Mouse (Mus musculus): Measurements from ENCODE around the gene Dhx8. TPM values are rescaled to one million over a fixed set of nuclear protein-coding genes. Genes with fewer than 3 reads are reported as not detected.

Gene Dhx8
- 10 to 100 TPM; 40.8 to 42.2 TPM for total RNA-seq (2023)

DNA sequence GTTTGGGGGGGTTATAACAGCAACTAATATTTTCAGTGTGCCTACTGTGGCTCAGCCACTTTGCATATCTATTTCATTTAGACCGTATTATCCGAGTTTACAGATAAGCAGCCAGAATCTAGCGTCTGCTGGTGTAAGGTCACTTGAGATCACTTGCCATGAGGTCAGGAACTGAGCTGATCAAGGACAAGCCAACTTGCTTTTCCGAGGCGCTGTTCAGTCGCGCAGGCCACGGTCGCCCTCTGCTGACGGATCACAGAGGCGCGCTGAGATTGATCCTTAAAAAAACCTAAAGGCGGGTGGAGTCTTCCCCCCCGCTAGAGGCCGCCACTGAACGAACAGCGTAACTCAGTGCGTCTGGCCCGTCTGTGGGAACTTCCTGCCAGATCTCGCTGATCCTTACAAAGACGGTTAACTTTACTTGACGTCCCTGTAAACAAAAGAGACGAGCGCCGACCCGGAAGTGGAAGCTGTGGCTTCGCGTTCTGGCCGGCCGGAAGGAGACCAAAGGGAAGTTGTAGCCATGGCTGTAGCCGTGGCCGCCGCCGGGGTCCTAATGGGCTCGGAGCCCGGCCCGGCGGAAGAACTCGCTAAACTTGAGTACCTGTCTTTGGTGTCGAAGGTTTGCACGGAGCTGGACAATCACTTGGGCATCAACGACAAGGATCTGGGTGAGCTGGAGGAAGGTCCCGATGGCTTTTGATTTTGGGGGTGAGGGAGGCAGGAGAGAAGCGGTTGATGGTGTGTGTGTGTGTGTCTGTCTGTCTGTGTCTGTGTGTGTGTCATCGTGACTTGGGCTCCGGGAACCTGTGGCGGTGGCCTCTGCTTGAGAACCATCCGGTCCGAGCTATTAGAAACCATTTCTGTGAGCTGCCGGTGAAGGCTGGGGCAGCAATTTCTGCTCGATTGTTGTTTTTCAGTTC is at the start of gene Dhx8:
Gene Dhx8, plus strand, starts transcription at position 402 of the 923 bp plus-strand sequence.

DNA sequence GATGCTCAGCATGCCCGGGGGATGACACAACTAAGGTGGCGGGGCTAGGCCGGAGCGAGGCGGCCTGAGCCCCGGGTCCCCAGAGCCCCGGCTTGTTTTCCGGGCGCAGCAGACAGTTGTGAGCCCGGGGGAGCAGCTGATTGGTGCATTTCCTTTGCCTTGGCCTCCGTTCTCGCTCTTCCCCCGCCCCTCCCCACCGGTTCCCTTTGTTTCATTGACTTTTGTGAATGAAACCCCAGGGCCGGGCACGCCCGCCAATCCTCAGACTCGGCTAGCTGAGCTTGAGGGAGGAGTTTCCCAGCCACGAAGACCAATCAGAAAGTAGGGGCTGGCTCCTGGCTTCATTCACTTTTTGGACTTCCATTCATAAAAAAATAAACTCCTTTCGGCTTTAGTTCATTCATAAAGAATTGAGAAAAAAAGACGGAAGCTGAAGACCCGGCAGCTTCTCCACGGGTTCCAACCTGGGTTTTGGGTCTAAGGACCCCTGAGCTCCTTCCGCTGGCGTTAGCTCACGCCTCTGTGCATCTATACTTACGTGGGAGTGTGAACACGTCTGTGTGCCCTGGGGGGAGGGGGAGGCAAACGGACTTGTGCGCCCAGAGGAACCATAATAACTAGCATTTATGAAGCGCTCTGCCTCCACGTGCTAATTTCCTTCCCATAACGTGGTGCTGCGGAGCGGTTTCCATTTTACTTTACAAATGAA is 52.6 kb downstream of the Dhx8 start, which contains the start of gene Etv4:
Gene Etv4, minus strand, starts transcription at position 229 of the 709 bp plus-strand sequence.

Other genes starting within 250 kb of the Dhx8 start
- gene Brca1, start 181.0 kb upstream of the Dhx8 start, total RNA-seq (2023), result 10 to 100 TPM; 15.4 to 19.1 TPM
- 10 to 100 TPM; 59.5 to 80.0 TPM for gene Nbr1, start 180.8 kb upstream of the Dhx8 start, total RNA-seq (2023)
- 10 to 100 TPM; 11.5 to 11.6 TPM for gene Tmem106a, start 150.7 kb upstream of the Dhx8 start, total RNA-seq (2023)
- gene Gm11634, start 133.7 kb upstream of the Dhx8 start, total RNA-seq (2023), result not detected
- 10 to 100 TPM; 17.1 to 20.1 TPM for gene Rdm1, start 105.7 kb upstream of the Dhx8 start, total RNA-seq (2023)
- gene Arl4d, start 67.4 kb upstream of the Dhx8 start, total RNA-seq (2023), result 1 to 10 TPM in 1 of 2 experiments, under 1 TPM in 1; 0.68 to 1.6 TPM
- not detected for gene Etv4, start 52.5 kb downstream of the Dhx8 start, total RNA-seq (2023)
- gene Meox1, start 161.5 kb downstream of the Dhx8 start, total RNA-seq (2023), result under 1 TPM in 1 of 2 experiments, not detected in 1; 0.24 TPM
- not detected for gene Sost, start 234.1 kb downstream of the Dhx8 start, total RNA-seq (2023)